Mouse (Mus musculus) C2C12 (cell line): ENCODE results near the gene Mrtfa. TPM values are rescaled to one million over a fixed set of nuclear protein-coding genes. Genes with fewer than 3 reads are reported as not detected.

Source experiments
- H3K27me3 ChIP-seq: one replicate; pipeline ENCODE4 v1.6.1; 2011; ENCODE audit not compliant: control insufficient read depth, insufficient read depth, insufficient read length
- H3K36me3 ChIP-seq: one replicate; pipeline ENCODE4 v1.6.1; 2011; ENCODE audit not compliant: control insufficient read depth, insufficient read depth
- H3K4me3 ChIP-seq: one replicate; pipeline ENCODE4 v1.5.1; 2011; ENCODE audit warnings: mild to moderate bottlenecking, control low read depth; ENCODE audit not compliant: poor library complexity, insufficient read depth, severe bottlenecking
- H3K79me2 ChIP-seq: one replicate; pipeline ENCODE4 v1.6.1; 2011; ENCODE audit not compliant: control insufficient read depth, insufficient read depth
- H3K79me3 ChIP-seq: one replicate; pipeline ENCODE4 v1.6.1; 2011; ENCODE audit warnings: low read depth, control low read depth
- H3ac ChIP-seq: one replicate; pipeline ENCODE3; 2011; ENCODE audit warnings: low read depth; ENCODE audit not compliant: control insufficient read depth, insufficient read length
- CEBPB ChIP-seq: IDR thresholded peaks from one replicate; pipeline ENCODE4 v1.6.1; 2011; ENCODE audit warnings: low read depth, mild to moderate bottlenecking, control low read depth, moderate library complexity
- CTCF ChIP-seq: IDR thresholded peaks from one replicate; pipeline ENCODE4 v1.5.1; 2011; ENCODE audit not compliant: control insufficient read depth, insufficient read depth, insufficient read length
- FOSL1 ChIP-seq: IDR thresholded peaks from one replicate; pipeline ENCODE4 v1.8.0; 2011; ENCODE audit warnings: mild to moderate bottlenecking, low read length; ENCODE audit not compliant: poor library complexity, insufficient read depth, severe bottlenecking
- MAX ChIP-seq: IDR thresholded peaks from one replicate; pipeline ENCODE4 v1.6.1; 2011; ENCODE audit warnings: mild to moderate bottlenecking, control low read depth
- MYOD1 ChIP-seq: IDR thresholded peaks from one replicate; pipeline ENCODE4 v1.6.1; 2011; ENCODE audit warnings: low read depth; ENCODE audit not compliant: control insufficient read depth, insufficient read length
- MYOG ChIP-seq: IDR thresholded peaks from one replicate; pipeline ENCODE4 v1.6.1; 2011; ENCODE audit not compliant: control insufficient read depth, insufficient read length; ENCODE audit errors: extremely low read depth
- USF1 ChIP-seq: IDR thresholded peaks from one replicate; pipeline ENCODE4 v1.6.1; 2011; ENCODE audit warnings: low read depth, mild to moderate bottlenecking, control low read depth, moderate library complexity
- polyA plus RNA-seq: library from polyadenylated mRNA; unstranded; fragments of >200 nt; fragmentation: generic; extraction: Trizol; gene quantifications from one replicate; pipeline ENCODE4 v1.2.1, GENCODE M21; 2012; ENCODE audit warnings: missing spikeins

The Mrtfa gene
- polyA plus RNA-seq, 1 experiment = 42.2 TPM

GRCm38 (mm10) chr15:81035417-81036162, 155.0 kb downstream of the Mrtfa start:
- no peak for TF ChIP-seq CEBPB
- no peak for TF ChIP-seq MAX
- no peak for TF ChIP-seq FOSL1
- no peak for TF ChIP-seq CTCF
- TF ChIP-seq MYOD1 = no peak
- no peak for TF ChIP-seq USF1

GRCm38 (mm10) chr15:81034119-81034518, 156.4 kb downstream of the Mrtfa start:
- H3K79me3 ChIP-seq = peaks cover 66% of the 10 kb centered on the region
- no peak overlapping the region for H3K4me3 ChIP-seq
- H3K27me3 ChIP-seq = no peaks in the 10 kb centered on the region
- no peak overlapping the region for H3ac ChIP-seq
- H3K79me2 ChIP-seq = peaks cover 100% of the 10 kb centered on the region
- TF ChIP-seq USF1 (no peak), MYOD1 (no peak), MAX (no peak), FOSL1 (no peak), CEBPB (no peak), MYOG (no peak), CTCF (no peak)
- H3K36me3 ChIP-seq = peaks cover 34% of the 10 kb centered on the region

More at GRCm38 (mm10) chr15:81035417-81036162, 155.0 kb downstream of the Mrtfa start:
- H3K79me3 ChIP-seq = peaks cover 70% of the 10 kb centered on the region
- H3K4me3 ChIP-seq = no peak overlapping the region
- H3K36me3 ChIP-seq = peaks cover 34% of the 10 kb centered on the region
- no peak overlapping the region for H3ac ChIP-seq
- H3K79me2 ChIP-seq = peaks cover 100% of the 10 kb centered on the region
- H3K27me3 ChIP-seq = no peaks in the 10 kb centered on the region

- no peak overlapping the region for H3K4me3 ChIP-seq
Measured at GRCm38 (mm10) chr15:81032941-81033629, 157.5 kb downstream of the Mrtfa start.

GRCm38 (mm10) chr15:81031611-81032010, 158.9 kb downstream of the Mrtfa start:
- Histone ChIP-seq H3K79me3 (peaks cover 49% of the 10 kb centered on the region), H3K4me3 (no peak overlapping the region), H3K36me3 (peaks cover 29% of the 10 kb centered on the region), H3K27me3 (no peaks in the 10 kb centered on the region), H3ac (no peak overlapping the region), H3K79me2 (peaks cover 100% of the 10 kb centered on the region)
- no peak for TF ChIP-seq USF1
- no peak for TF ChIP-seq MYOD1

More at GRCm38 (mm10) chr15:81032941-81033629, 157.5 kb downstream of the Mrtfa start:
- Histone ChIP-seq H3K36me3 (peaks cover 34% of the 10 kb centered on the region), H3K79me2 (peaks cover 100% of the 10 kb centered on the region), H3ac (no peak overlapping the region), H3K27me3 (no peaks in the 10 kb centered on the region), H3K79me3 (peaks cover 59% of the 10 kb centered on the region)
- TF ChIP-seq USF1 (no peak), FOSL1 (no peak), MYOG (no peak)

GRCm38 (mm10) chr15:81030891-81031425, 159.6 kb downstream of the Mrtfa start:
- Histone ChIP-seq H3K36me3 (peaks cover 25% of the 10 kb centered on the region), H3ac (no peak overlapping the region), H3K27me3 (no peaks in the 10 kb centered on the region), H3K79me2 (peaks cover 100% of the 10 kb centered on the region), H3K79me3 (peaks cover 44% of the 10 kb centered on the region), H3K4me3 (no peak overlapping the region)
- TF ChIP-seq CEBPB (no peak), USF1 (no peak), FOSL1 (no peak), MYOD1 (no peak), CTCF (no peak), MYOG (no peak), MAX (no peak)

GRCm38 (mm10) chr15:81027378-81028173, 163.0 kb downstream of the Mrtfa start:
- peaks cover 68% of the 10 kb centered on the region for H3K79me2 ChIP-seq
- no peak overlapping the region for H3K4me3 ChIP-seq
- TF ChIP-seq CEBPB (no peak), CTCF (peak; percentile 66), MAX (peak; percentile 20), MYOG (no peak), MYOD1 (no peak), USF1 (no peak), FOSL1 (no peak)
- H3K27me3 ChIP-seq = no peaks in the 10 kb centered on the region
- peaks cover 39% of the 10 kb centered on the region for H3K36me3 ChIP-seq
- peaks cover 22% of the 10 kb centered on the region for H3K79me3 ChIP-seq
- no peak overlapping the region for H3ac ChIP-seq
